Mouse (Mus musculus) fibroblast of lung, adult 2 months (primary cell): ENCODE results near the gene Syt16.
A peak's percentile ranks its signal among the peaks of the same experiment; 100 is the strongest.

Source experiments
- DNase-seq: peaks from one replicate; pipeline ENCODE4 v3.0.0-alpha.2; 2011; ENCODE audit warnings: low read depth

Syt16 gene

GRCm38 (mm10) chr12:74219909-74220308, 222.4 kb downstream of the Syt16 start:
- DNase-seq: no peak

GRCm38 (mm10) chr12:74220651-74221050, 223.2 kb downstream of the Syt16 start:
- DNase-seq: no peak

DNA sequence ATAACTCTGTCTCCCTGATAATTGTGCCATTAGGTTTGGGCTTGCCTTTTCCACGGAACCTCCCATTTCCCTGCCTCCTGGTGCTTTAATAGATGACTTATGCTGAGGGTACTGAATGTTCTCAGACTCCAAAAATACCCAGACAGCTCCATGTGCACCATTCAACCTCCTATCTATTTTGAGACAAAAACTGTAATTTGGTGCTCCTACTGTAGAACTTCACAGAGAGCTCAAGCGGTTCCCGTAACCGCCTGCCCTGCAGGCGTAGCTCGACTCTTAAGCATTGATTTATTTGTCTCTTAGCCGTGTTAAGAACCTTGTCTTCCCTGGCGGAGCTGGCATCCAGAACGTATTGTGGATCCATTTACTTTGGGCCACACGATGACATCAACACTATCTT, 233.3 kb downstream of the Syt16 start:
- DNase-seq: no peak

DNA sequence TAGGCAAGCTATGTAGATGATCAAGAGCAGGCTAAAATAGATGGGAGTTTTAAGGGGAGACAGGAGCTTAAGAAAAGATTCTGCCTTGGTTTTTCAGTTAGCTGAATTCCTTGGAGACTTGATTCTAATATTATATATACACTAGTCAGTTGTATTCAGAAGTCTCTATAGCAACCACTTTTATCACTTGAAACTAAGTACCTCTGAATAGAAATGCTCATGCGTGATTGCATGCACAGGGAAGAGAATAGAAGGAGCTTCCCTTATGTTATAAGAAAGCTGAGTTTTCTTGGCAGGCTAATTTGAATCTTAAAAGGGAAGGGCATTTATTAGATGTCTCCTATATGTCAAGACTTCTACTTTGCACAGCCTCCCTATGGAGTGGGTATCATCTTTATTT, 235.4 kb downstream of the Syt16 start:
- DNase-seq: no peak

- no peak for DNase-seq
Observed at GRCm38 (mm10) chr12:74236191-74236590, 238.7 kb downstream of the Syt16 start.

- DNase-seq: no peak
Observed at GRCm38 (mm10) chr12:74238056-74238455, 240.6 kb downstream of the Syt16 start.

DNA sequence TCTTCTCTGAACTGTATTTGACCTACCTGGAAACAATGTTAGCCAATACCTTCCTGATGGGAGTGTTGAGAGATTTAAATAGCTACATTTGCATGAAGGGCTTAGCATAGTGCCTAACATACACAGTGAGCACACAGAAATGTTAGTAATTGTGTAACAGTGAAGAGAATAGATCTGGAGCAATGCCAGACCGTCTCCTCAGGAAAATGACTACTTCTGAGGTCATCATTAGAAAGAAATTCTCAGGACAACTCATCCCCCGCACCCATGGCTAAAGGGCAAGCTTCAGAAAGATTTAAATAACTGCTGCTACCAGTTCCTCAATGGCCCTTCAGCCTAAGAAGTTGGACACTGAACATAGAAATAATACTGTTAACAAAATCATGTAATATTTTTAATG, 241.3 kb downstream of the Syt16 start:
- no peak for DNase-seq

- DNase-seq: no peak
Observed at GRCm38 (mm10) chr12:74264846-74265245, 267.4 kb downstream of the Syt16 start.

DNA sequence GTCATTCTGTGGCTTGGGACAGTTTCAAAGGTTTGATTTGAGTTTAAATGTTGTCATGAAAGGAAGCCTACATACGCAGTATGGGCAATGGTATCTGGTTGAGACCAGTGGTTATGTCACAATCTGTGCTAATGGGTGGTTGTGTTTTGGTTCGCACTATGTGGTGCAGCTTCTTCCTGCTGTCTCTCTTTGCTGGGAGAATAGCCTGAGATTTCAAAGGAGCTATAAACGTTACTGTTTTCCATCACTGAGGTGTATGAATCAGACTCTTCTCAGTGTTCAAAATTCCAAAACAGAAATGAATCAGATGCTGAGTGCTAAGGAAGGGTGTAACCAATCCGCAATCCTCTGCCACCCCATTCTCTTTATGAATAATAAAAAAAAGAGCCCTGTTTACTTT, 269.6 kb downstream of the Syt16 start:
- DNase-seq: peak; percentile 12

- DNase-seq: no peak
Observed at GRCm38 (mm10) chr12:74268644-74269285, 271.3 kb downstream of the Syt16 start.

DNA sequence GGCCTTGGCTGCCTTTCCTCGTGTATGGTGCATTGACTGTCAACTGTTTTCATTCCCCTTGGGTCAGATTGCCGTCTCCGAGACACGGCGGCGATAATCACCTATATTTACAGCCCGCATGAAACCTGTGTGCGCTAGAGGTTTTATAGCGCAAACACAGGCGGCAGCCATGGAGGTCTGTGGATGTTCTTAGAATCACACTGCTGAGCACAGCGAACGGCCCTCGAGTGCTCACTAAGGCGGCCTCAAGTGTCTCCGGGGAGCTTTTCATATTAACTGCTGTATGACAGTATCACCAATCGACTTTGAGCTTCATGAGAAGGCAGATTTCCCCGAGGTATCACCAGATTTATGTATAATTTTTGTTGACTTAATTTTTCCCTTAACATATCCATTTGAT, 275.1 kb downstream of the Syt16 start:
- no peak for DNase-seq

DNA sequence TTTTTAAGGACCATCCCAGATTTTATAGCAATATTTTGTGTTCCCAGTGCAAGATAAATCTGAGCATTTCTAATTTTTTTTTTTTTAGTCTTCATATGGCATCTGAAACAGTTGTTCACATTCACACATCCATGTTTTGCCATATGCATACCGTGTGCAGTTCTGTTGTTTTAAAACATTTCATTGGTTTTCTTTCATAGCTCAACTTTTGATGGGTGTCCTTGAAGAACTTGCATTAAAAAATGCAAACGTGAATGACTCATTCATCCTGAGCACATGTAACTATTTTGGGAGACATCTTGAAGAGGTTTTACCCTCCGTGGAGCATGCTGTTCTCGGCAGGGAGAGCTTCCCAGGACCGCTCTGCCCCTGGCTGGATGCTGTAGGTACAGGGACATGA, 279.8 kb downstream of the Syt16 start:
- DNase-seq: no peak

DNA sequence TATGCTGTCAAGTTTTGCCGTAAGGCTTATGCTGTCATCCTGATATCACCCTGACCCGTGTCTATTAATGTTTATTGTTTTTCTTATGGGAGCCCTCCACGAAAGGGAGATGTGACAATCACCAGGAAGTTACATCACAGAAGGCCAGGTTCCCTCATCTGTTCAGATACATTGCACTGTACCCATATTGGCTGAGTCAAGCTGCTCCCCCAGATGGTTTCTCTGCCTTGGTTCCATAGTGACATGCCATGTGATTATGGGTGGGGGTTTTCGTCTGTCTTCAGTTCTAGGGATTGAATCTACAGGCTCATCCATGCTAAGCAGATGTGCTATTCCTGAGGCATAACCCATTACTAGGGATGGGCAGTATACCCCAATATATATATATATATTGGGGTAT, 283.9 kb downstream of the Syt16 start:
- DNase-seq: no peak

DNA sequence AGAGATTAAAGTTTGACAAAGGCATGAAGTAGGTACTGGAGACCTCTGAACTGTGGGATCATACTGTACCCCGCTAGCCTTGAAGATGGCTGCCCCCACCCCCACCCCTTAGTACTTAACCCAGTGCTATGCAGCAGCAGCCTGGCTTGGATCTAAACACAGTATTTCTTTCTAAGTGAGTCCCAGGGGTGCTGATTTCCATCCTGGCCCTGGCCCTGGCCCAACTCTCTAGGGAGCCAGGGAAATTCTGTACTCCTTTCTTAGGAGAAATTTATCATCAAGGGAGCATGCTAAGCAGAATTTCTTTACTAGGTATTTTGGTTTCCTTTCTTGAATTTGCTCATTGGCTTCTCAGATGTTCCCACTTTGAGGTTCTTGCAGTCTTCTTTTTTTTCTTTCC, 285.4 kb downstream of the Syt16 start:
- no peak for DNase-seq

- DNase-seq: no peak
Observed at GRCm38 (mm10) chr12:74284020-74284684, 286.7 kb downstream of the Syt16 start.

DNA sequence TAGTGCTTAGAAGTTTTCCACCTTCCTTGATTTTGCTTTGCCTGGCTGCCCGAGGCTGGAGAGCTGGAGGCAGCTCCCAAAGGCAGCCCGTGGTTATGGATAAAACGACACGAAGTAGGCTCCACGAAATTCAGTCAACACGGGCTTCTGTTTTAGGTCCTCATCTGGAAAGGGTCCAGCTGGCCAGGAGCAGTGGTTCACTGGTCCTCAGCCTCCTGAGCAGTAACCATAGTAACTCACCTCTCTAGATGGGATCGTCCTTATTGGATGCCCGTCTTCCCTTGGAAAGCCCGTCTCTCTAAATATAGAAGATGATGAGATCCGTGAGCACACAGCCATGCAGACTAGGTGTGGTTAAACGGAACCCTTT, 287.2 kb downstream of the Syt16 start:
- DNase-seq: no peak

- DNase-seq: no peak
Observed at GRCm38 (mm10) chr12:74290983-74291382, 293.5 kb downstream of the Syt16 start.

- DNase-seq: peak; percentile 30
Observed at GRCm38 (mm10) chr12:74293624-74294023, 296.2 kb downstream of the Syt16 start.

GRCm38 (mm10) chr12:74296374-74296773, 298.9 kb downstream of the Syt16 start:
- no peak for DNase-seq

DNA sequence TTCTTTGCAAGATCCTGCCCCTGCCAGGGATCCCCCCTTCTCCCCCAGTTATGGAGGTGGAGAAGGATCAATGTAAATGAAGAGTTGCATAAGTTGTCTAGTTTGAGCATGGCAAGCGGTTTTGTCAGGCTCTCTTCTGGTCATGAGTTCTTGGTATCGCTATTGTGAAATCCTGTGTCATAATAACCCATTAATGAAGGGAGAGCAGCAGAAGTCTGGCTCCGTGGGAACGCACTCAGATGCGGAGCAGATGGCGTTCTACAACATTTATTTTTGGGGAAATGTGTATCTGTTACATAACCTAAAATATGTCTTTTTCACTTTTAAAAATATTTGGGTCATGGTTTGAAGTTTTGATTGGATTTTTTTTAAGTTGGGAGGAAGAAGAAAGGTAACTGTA, 304.1 kb downstream of the Syt16 start:
- DNase-seq: no peak

DNA sequence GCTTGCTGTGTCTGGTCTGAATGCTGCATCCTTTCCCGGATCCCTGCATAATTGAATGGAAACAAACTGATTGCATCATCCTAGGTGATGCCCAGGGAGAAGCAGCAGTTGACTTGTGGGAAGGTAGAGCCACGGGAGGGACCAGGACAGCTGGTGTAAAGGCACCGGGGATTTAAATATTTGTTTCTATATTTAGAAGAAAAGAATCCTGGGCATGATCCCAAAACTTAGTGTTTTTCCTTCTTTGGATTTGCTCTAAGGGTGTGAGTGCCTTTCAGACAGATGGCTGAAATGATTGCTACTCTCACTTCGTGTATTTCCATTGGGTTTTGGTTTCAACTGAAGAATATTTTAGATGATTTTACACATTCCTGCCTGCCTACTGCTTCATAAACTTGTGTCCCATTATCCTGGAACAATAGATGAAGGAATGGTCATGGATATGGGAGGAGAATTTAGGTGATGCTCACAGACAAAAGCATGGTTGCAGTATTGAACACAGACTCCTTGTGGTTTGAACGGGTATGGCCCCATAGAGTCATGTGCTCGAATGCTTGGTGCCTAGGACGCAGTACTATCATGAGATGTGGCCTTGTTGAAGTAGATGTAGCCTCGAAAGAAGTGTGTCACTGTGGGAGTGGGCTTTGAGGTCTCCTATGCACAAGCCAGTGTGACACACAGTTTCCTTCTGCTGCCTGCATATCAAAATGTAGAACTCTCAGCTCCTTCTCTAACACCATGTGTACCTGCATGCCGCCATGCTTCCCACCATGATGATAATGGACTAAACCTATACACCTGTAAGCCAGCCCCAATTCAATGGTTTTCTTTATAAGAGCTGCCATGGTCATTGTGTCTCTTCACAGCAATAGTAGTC, 306.2 kb downstream of the Syt16 start:
- DNase-seq: no peak

- DNase-seq: no peak
Observed at GRCm38 (mm10) chr12:74312611-74313010, 315.1 kb downstream of the Syt16 start.

DNA sequence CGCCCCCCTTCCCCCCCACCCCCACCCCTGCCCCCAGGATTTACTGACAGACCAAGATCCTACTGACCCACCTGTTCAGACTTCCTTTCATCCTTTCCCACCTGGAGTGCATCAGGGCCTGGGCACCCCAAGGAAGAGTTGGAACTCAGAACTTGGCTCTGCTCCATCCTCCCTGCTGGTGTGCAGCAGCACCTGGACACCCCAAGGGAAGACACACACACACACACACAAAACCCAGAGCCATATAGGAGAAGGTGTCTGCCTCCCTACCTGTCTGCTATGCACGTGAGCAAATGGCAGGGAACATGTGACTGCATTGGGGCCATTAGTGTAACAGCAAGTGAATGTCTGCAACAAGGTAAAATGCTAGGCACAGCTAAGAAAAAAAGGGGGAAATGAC, 317.8 kb downstream of the Syt16 start:
- DNase-seq: no peak
